Mouse (Mus musculus): ENCODE data around the gene Tspan33. TPM values are rescaled to one million over a fixed set of nuclear protein-coding genes. Genes with fewer than 3 reads are reported as not detected.

Gene Tspan33
- total RNA-seq, 1 experiment from 2014 or later, result 6.5 TPM

Other genes with a start within 250 kb of the Tspan33 start
- 131 and 182 TPM in 2 replicates for gene Atp6v1f, start 226.5 kb upstream of the Tspan33 start, total RNA-seq (2017)
- gene Atp6v1fnb, start 222.8 kb upstream of the Tspan33 start, total RNA-seq (2017), result 3.4 TPM in 1 of 2 replicates, not detected in the other
- gene Kcp, start 186.3 kb upstream of the Tspan33 start, total RNA-seq (2017), result not detected in 2 replicates
- gene Irf5, start 167.6 kb upstream of the Tspan33 start, total RNA-seq (2017), result 19.3 and 23.7 TPM in 2 replicates
- 76.4 and 89.6 TPM in 2 replicates for gene Tnpo3, start 84.3 kb upstream of the Tspan33 start, total RNA-seq (2017)
- gene Smo, start 41.3 kb downstream of the Tspan33 start, total RNA-seq (2017), result 32.4 and 37.9 TPM in 2 replicates
- gene Ahcyl2, start 73.8 kb downstream of the Tspan33 start, total RNA-seq (2017), result 18.3 and 53.2 TPM in 2 replicates
- gene Strip2, start 222.8 kb downstream of the Tspan33 start, total RNA-seq (2017), result 0.13 and 0.35 TPM in 2 replicates

Data from hematopoietic stem cell, adult 5-6 weeks (primary cell).